Mouse (Mus musculus): Measurements from ENCODE around the gene Cd200r3. TPM values are rescaled to one million over a fixed set of nuclear protein-coding genes. Genes with fewer than 3 reads are reported as not detected.

Gene Cd200r3
- polyA plus RNA-seq, 1 experiment from 2014 or later = not detected

- ATAC-seq (replicated peaks) = no peak
Measured at GRCm38 (mm10) chr16:44994206-44994953, 50.9 kb downstream of the Cd200r3 start.

GRCm38 (mm10) chr16:44995111-44995510 is 51.6 kb downstream of the Cd200r3 start:
- H3K4me2 ChIP-seq (replicated peaks) = no peak overlapping the region
- H3K9ac ChIP-seq (replicated peaks) = no peak overlapping the region
- H3K27me3 ChIP-seq = no peaks in the 10 kb centered on the region
- H3K4me1 ChIP-seq = no peaks in the 10 kb centered on the region
- ATAC-seq (replicated peaks) = no peak
- H3K9me3 ChIP-seq = no peaks in the 10 kb centered on the region
- no peak overlapping the region for H3K4me3 ChIP-seq
- H3K27ac ChIP-seq (replicated peaks) = no peak overlapping the region
- WGBS = 71% methylated on average over 1 of the region's 1 CpGs
- H3K36me3 ChIP-seq = no peaks in the 10 kb centered on the region

More at GRCm38 (mm10) chr16:44994206-44994953, 50.9 kb downstream of the Cd200r3 start:
- no peak overlapping the region for H3K4me3 ChIP-seq
- WGBS = 74% methylated on average over 6 of the region's 6 CpGs
- no peaks in the 10 kb centered on the region for H3K36me3 ChIP-seq
- no peaks in the 10 kb centered on the region for H3K9me3 ChIP-seq
- H3K27ac ChIP-seq (replicated peaks) = no peak overlapping the region
- no peaks in the 10 kb centered on the region for H3K27me3 ChIP-seq
- no peaks in the 10 kb centered on the region for H3K4me1 ChIP-seq
- H3K4me2 ChIP-seq (replicated peaks) = no peak overlapping the region
- no peak overlapping the region for H3K9ac ChIP-seq (replicated peaks)

GRCm38 (mm10) chr16:44996701-44997100 is 53.2 kb downstream of the Cd200r3 start:
- H3K36me3 ChIP-seq = no peaks in the 10 kb centered on the region
- ATAC-seq (replicated peaks) = no peak

DNA sequence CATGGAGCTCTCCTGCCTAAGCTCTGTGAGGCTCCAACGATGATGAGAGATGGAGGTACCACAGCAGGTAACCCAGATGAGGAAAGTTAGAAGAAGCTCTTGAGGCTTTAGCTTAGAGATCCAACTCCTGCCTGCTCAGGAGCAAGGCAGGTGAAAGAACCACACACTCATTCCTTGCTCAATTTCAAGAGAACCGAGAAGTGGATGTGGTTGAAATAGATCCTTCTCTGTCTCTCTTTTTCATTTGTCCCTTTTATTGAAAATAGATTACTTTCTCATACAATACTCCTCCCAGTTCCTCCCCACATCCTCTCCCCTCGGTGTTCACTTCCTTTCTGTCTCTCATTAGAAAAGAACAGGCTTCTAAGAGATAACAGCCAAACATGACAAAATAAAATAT is 56.1 kb downstream of the Cd200r3 start:
- Histone ChIP-seq H3K4me3 (no peak overlapping the region), H3K4me1 (no peaks in the 10 kb centered on the region), H3K27ac (replicated peaks) (no peak overlapping the region), H3K36me3 (no peaks in the 10 kb centered on the region), H3K27me3 (no peaks in the 10 kb centered on the region), H3K9me3 (no peaks in the 10 kb centered on the region), H3K4me2 (replicated peaks) (no peak overlapping the region), H3K9ac (replicated peaks) (no peak overlapping the region)
- ATAC-seq (replicated peaks) = no peak
- 78% methylated on average over 3 of the region's 3 CpGs for WGBS

More at GRCm38 (mm10) chr16:44996701-44997100, 53.2 kb downstream of the Cd200r3 start:
- WGBS = 93% methylated on average over 1 of the region's 1 CpGs
- no peaks in the 10 kb centered on the region for H3K9me3 ChIP-seq
- H3K4me1 ChIP-seq = no peaks in the 10 kb centered on the region
- H3K9ac ChIP-seq (replicated peaks) = no peak overlapping the region
- no peak overlapping the region for H3K4me2 ChIP-seq (replicated peaks)
- no peaks in the 10 kb centered on the region for H3K27me3 ChIP-seq
- no peak overlapping the region for H3K27ac ChIP-seq (replicated peaks)
- no peak overlapping the region for H3K4me3 ChIP-seq

DNA sequence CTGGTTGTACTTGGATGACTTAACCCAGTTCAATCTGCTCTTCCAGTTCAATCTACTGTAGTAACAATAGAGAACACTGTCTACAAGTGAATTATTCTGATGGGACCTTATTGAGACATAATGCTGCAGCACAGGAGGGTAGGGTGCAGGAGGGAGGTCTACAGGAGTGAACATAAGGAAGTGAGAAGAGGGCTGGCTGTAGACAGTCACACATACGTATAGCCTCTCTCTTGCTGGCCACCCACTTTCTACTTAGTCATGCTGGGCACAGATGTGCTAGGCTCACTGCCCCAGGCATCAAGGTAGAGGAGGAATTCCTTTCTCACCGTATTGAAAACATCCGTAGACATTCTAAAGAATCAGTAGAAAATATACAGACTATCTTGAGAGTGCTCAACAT is 61.0 kb downstream of the Cd200r3 start:
- WGBS = 79% methylated on average over 3 of the region's 3 CpGs
- ATAC-seq (replicated peaks) = no peak

DNA sequence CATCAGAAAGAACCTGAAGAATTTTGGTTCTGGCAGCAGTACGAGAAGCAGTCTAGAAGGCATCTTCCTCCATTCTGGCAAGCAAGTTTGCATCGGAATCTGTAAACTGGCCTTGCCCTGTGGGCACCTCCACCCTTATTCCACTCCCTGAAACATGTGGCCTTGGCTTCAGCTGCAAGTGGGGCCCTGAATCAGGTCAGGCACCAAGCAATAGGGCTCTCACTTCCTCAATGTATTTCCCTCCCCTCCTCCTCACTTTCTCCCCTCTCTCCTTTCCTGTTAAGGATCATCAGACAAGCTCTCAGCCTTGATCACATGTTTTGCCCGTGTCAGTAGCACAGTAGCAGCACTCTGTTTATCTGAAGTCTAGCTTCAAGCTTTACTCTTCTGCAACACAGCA is 61.8 kb downstream of the Cd200r3 start:
- 68% methylated on average over 3 of the region's 3 CpGs for WGBS
- H3K9ac ChIP-seq (replicated peaks) = no peak overlapping the region
- no peaks in the 10 kb centered on the region for H3K9me3 ChIP-seq
- no peak overlapping the region for H3K27ac ChIP-seq (replicated peaks)
- no peaks in the 10 kb centered on the region for H3K4me1 ChIP-seq
- H3K4me2 ChIP-seq (replicated peaks) = no peak overlapping the region
- H3K27me3 ChIP-seq = no peaks in the 10 kb centered on the region
- ATAC-seq (replicated peaks) = no peak
- no peak overlapping the region for H3K4me3 ChIP-seq
- H3K36me3 ChIP-seq = no peaks in the 10 kb centered on the region

More for the DNA sequence above, 61.0 kb downstream of the Cd200r3 start:
- Histone ChIP-seq H3K4me1 (no peaks in the 10 kb centered on the region), H3K4me2 (replicated peaks) (no peak overlapping the region), H3K36me3 (no peaks in the 10 kb centered on the region), H3K9ac (replicated peaks) (no peak overlapping the region), H3K27me3 (no peaks in the 10 kb centered on the region), H3K4me3 (no peak overlapping the region), H3K9me3 (no peaks in the 10 kb centered on the region), H3K27ac (replicated peaks) (no peak overlapping the region)

DNA sequence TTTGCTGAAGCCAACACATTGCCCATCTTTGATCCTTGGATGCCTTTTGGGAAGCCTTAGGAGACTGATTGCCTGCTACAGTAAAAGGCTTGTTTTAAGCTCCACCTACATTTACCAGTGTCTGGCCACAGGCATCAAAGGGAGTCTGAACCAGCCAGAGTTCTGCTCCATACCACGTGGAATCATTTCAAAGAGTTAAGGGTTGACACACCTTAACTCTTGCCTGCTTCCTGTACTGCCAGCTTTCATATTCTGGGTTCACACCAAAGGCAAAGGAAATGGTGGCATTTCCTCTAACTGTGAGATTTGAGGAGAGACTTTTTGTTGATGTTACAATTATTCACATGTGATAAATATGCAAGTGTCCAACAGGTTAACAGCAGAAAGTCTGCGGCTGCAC is 63.5 kb downstream of the Cd200r3 start:
- H3K4me3 ChIP-seq = no peak overlapping the region
- no peak for ATAC-seq (replicated peaks)
- H3K9me3 ChIP-seq = no peaks in the 10 kb centered on the region

DNA sequence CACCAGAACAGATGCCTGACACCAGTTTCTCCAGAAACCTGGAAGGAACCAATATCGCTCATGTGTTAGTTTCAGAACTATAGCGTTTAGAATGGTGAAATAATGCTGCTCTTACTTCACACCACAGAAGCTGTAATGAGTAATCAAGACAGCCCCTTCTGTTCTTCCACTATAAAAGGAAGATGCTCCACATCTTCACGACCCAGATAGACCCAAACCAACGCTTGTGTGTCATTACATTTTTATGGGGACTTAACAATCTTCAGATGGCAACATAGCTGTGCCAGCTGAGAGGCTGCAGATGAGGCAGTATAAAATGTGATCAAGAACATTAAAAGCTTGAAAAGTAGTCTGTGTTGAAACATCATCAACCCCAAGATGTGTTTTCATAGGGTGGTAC is 64.3 kb downstream of the Cd200r3 start:
- ATAC-seq (replicated peaks) = no peak
- H3K4me1 ChIP-seq = no peaks in the 10 kb centered on the region
- H3K9me3 ChIP-seq = no peaks in the 10 kb centered on the region
- H3K4me2 ChIP-seq (replicated peaks) = no peak overlapping the region
- no peak overlapping the region for H3K9ac ChIP-seq (replicated peaks)
- 82% methylated on average over 4 of the region's 4 CpGs for WGBS
- H3K4me3 ChIP-seq = no peak overlapping the region
- no peaks in the 10 kb centered on the region for H3K36me3 ChIP-seq
- no peak overlapping the region for H3K27ac ChIP-seq (replicated peaks)
- no peaks in the 10 kb centered on the region for H3K27me3 ChIP-seq

More for the DNA sequence above, 63.5 kb downstream of the Cd200r3 start:
- no peak overlapping the region for H3K4me2 ChIP-seq (replicated peaks)
- no peaks in the 10 kb centered on the region for H3K27me3 ChIP-seq
- H3K9ac ChIP-seq (replicated peaks) = no peak overlapping the region
- no peaks in the 10 kb centered on the region for H3K4me1 ChIP-seq
- H3K36me3 ChIP-seq = no peaks in the 10 kb centered on the region
- WGBS = 73% methylated on average over 2 of the region's 2 CpGs
- H3K27ac ChIP-seq (replicated peaks) = no peak overlapping the region

DNA sequence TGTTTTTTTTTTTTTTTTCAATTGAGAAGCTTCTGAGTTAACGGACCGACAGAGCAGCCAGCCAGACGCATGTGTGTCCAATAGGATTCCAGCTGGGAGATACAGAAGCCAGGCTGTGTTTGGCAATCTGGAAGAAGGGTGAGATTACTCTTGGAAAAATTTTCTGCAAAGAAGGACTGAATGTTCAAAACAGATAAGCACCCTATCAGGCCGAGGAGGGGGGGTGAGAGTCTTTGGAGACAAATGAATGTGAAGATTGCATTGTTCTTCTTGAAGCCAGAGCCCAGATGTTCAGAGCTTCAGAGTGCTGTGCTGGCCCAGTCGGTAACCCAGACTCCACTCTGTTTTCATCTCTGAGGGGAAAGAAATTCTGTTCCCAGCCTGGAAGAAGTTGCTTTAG is 66.2 kb downstream of the Cd200r3 start:
- Histone ChIP-seq H3K27ac (replicated peaks) (no peak overlapping the region), H3K9me3 (no peaks in the 10 kb centered on the region), H3K4me2 (replicated peaks) (no peak overlapping the region), H3K4me1 (no peaks in the 10 kb centered on the region), H3K4me3 (no peak overlapping the region), H3K27me3 (no peaks in the 10 kb centered on the region), H3K9ac (replicated peaks) (no peak overlapping the region), H3K36me3 (no peaks in the 10 kb centered on the region)
- ATAC-seq (replicated peaks) = no peak
- 58% methylated on average over 5 of the region's 5 CpGs for WGBS

DNA sequence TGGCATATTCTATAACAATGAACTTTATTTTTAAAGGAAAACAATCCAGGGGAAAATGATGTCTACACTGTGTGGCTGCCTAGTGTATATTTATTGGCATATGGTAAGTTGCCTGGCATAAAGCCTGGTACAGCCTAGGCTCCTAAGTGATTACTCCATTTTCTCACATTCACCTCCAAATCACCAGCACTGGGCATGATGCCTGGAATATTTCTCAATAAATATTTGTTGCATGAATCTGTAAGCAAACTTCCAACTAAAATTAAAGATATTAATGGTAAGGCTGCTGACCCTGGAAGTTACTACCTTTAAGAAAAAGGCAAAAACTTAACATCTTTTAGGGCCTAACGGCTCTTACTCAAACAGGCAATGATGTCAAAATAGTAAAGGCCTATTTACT is 72.1 kb downstream of the Cd200r3 start:
- Histone ChIP-seq H3K4me1 (no peaks in the 10 kb centered on the region), H3K9ac (replicated peaks) (no peak overlapping the region), H3K36me3 (no peaks in the 10 kb centered on the region), H3K27ac (replicated peaks) (no peak overlapping the region), H3K4me3 (no peak overlapping the region), H3K4me2 (replicated peaks) (no peak overlapping the region), H3K27me3 (no peaks in the 10 kb centered on the region), H3K9me3 (no peaks in the 10 kb centered on the region)
- WGBS = 78% methylated on average over 1 of the region's 1 CpGs
- no peak for ATAC-seq (replicated peaks)

DNA sequence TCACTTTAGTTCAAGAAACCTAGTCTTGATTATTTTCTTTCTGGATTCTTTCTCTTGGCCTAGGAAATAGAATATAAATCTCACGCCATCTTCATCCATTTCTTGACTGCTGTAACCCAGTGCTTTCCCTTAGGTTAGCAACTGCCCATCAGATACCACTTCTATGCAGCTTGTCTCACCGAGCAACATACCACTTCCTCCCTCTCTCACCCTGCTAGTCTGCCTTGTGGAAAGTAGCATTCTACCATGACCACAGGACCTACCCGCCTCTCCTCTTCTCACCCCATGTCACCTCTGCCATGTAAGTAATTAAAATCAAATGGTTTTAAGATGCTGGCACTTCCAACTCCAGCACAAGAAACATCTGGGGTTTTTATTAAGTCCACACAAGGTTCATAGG is 73.0 kb downstream of the Cd200r3 start:
- H3K27me3 ChIP-seq = no peaks in the 10 kb centered on the region
- no peak overlapping the region for H3K4me2 ChIP-seq (replicated peaks)
- no peak overlapping the region for H3K27ac ChIP-seq (replicated peaks)
- 92% methylated on average over 3 of the region's 3 CpGs for WGBS
- H3K9ac ChIP-seq (replicated peaks) = no peak overlapping the region
- no peak overlapping the region for H3K4me3 ChIP-seq
- H3K36me3 ChIP-seq = no peaks in the 10 kb centered on the region
- no peak for ATAC-seq (replicated peaks)
- no peaks in the 10 kb centered on the region for H3K9me3 ChIP-seq
- H3K4me1 ChIP-seq = no peaks in the 10 kb centered on the region

GRCm38 (mm10) chr16:45018868-45019267 is 75.4 kb downstream of the Cd200r3 start:
- Histone ChIP-seq H3K4me1 (no peaks in the 10 kb centered on the region), H3K9ac (replicated peaks) (no peak overlapping the region), H3K27me3 (no peaks in the 10 kb centered on the region), H3K9me3 (no peaks in the 10 kb centered on the region), H3K4me2 (replicated peaks) (no peak overlapping the region), H3K4me3 (no peak overlapping the region), H3K36me3 (no peaks in the 10 kb centered on the region), H3K27ac (replicated peaks) (no peak overlapping the region)
- no peak for ATAC-seq (replicated peaks)
- 89% methylated on average over 2 of the region's 2 CpGs for WGBS

- H3K4me1 ChIP-seq = no peaks in the 10 kb centered on the region
- H3K27ac ChIP-seq (replicated peaks) = no peak overlapping the region
- WGBS = 82% methylated on average over 1 of the region's 1 CpGs
- no peak for ATAC-seq (replicated peaks)
- H3K9ac ChIP-seq (replicated peaks) = no peak overlapping the region
- H3K9me3 ChIP-seq = no peaks in the 10 kb centered on the region
- H3K4me2 ChIP-seq (replicated peaks) = no peak overlapping the region
- H3K4me3 ChIP-seq = no peak overlapping the region
- H3K27me3 ChIP-seq = no peaks in the 10 kb centered on the region
- H3K36me3 ChIP-seq = no peaks in the 10 kb centered on the region
Measured at GRCm38 (mm10) chr16:45020055-45020454, 76.6 kb downstream of the Cd200r3 start.

Data from forebrain, embryonic 15.5 days (tissue).